15 mouse cellular contexts compared by ENCODE assay signal in the genomic region with DNA sequence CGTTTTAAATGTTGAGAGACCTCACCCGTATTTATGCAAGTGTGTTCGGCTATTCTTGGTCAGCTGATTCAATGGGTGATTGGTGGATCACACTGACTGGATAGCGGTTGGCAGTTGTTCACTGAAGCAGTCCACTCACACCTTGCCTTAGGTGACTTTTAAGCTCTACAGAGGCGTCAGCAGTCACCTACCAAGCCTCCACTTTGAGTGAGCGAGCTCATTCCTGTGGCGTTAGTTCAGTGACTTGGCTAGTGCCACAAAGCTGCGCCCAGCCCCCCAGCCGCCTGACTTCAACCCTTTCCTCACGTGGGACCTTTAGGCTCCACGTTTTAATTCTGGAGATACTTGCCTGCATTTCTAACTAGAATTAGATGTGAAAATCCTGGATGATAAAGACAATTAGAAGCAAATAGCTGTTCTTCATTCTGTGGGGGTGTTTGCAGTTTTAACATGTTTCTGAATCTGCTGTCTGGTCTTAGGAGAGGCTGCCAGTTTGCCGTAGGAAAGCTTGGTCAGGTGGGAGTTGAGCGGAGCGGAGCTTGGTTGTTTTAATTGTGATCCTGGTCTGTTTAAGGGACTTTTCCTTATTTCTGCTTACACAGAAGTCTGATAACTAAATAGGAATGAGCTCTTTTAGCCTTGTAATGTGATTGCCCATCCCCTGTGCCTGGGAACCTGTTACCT.
DNase-seq lines count a peak whose midpoint lies in the region; ATAC-seq and TF ChIP-seq lines count a peak whose summit lies in the region.
"Had no signal": no experiment of that assay in that cellular context is flagged by ENCODE, and none has a peak within 500 bp of the region (broad histone marks: within the 10 kb centered on the region; RNA-seq: fewer than 3 reads in every experiment).

No protein-coding gene starts in this region.

- peak overlapping the region; percentile 61 for H3K27ac ChIP-seq in gastrocnemius, adult 2 months
- peak overlapping the region; percentile 31; the same call in 1 of the 2 replicates for H3K27ac ChIP-seq in stomach, embryonic 15.5 days
- no peak overlapping the region for H3K27ac ChIP-seq in stomach, postnatal 0 days (replicated peaks)
- H3K27ac ChIP-seq in heart, embryonic 16.5 days (ENCODE audit: low read length): peak overlapping the region; percentile 11; the same call in 1 of the 2 replicates
- H3K27ac ChIP-seq: forebrain, embryonic 15.5 days had no signal

- DNase-seq in gastrocnemius, adult 2 months: peak; percentile 39
- DNase-seq in gastrocnemius, postnatal 25 days: no peak
- DNase-seq in stomach, postnatal 0 days (ENCODE audit: low spot score): no peak
- DNase-seq in telencephalon, adult 2 months (ENCODE audit: low read depth, low spot score): peak; percentile 55
- DNase-seq in adrenal gland, postnatal 25 days: no peak
- no peak for DNase-seq in thymus, postnatal 36 days
- DNase-seq: cerebellum, adult 2 months; gastrocnemius, postnatal 36 days; kidney, adult 8-10 months; left cerebral cortex, postnatal 4 days; thymus, postnatal 4 days had no signal

- WGBS in stomach, embryonic 15.5 days: 78% methylated on average over 14 of the region's 14 CpGs
- WGBS in stomach, postnatal 0 days: 72% methylated on average over 14 of the region's 14 CpGs
- WGBS in heart, embryonic 16.5 days: 55% methylated on average over 14 of the region's 14 CpGs

- H3K9ac ChIP-seq in stomach, embryonic 15.5 days: no peak overlapping the region
- H3K9ac ChIP-seq in stomach, postnatal 0 days (ENCODE audit: low read length): no peak overlapping the region
- no peak overlapping the region for H3K9ac ChIP-seq in heart, embryonic 16.5 days (ENCODE audit: low read length)
- H3K9ac ChIP-seq: forebrain, embryonic 15.5 days had no signal

- TF ChIP-seq EP300 in stomach, postnatal 0 days (optimal IDR thresholded peaks at IDR 0.05): no peak

- H3K27me3 ChIP-seq in stomach, embryonic 15.5 days (replicated peaks): no peaks in the 10 kb centered on the region
- no peaks in the 10 kb centered on the region for H3K27me3 ChIP-seq in stomach, postnatal 0 days (ENCODE audit: control insufficient read depth, insufficient read depth, low read length)
- no peaks in the 10 kb centered on the region for H3K27me3 ChIP-seq in heart, embryonic 16.5 days (ENCODE audit: control insufficient read depth, insufficient read depth, low read length)
- H3K27me3 ChIP-seq: forebrain, embryonic 15.5 days had no signal

- intact Hi-C loops in gastrocnemius, adult 2 months (cut with DNase I): no loop called here

- no peak overlapping the region for H3K4me2 ChIP-seq in stomach, embryonic 15.5 days
- no peak overlapping the region for H3K4me2 ChIP-seq in stomach, postnatal 0 days (replicated peaks; ENCODE audit: low read depth)
- H3K4me2 ChIP-seq in heart, embryonic 16.5 days (ENCODE audit: low read depth, low read length): no peak overlapping the region
- H3K4me2 ChIP-seq: forebrain, embryonic 15.5 days had no signal

- peaks cover 13% of the 10 kb centered on the region for H3K36me3 ChIP-seq in stomach, embryonic 15.5 days
- H3K36me3 ChIP-seq in stomach, postnatal 0 days (ENCODE audit: control insufficient read depth, insufficient read depth, low read length): peaks cover 2% of the 10 kb centered on the region; the same call in 1 of the 2 replicates
- H3K36me3 ChIP-seq in heart, embryonic 16.5 days (ENCODE audit: control insufficient read depth, insufficient read depth): peaks cover 19% of the 10 kb centered on the region

- H3K4me3 ChIP-seq in gastrocnemius, adult 2 months: no peak overlapping the region
- no peak overlapping the region for H3K4me3 ChIP-seq in stomach, embryonic 15.5 days (replicated peaks)
- H3K4me3 ChIP-seq in stomach, postnatal 0 days (ENCODE audit: low read depth, low read length): no peak overlapping the region
- no peak overlapping the region for H3K4me3 ChIP-seq in heart, embryonic 16.5 days (ENCODE audit: low read length)
- H3K4me3 ChIP-seq: forebrain, embryonic 15.5 days had no signal

- TF ChIP-seq CTCF in gastrocnemius, adult 2 months (IDR thresholded peaks at IDR 0.05): no peak
- TF ChIP-seq CTCF in stomach, postnatal 0 days (IDR thresholded peaks at IDR 0.05; ENCODE audit: low read depth): no peak

- no peaks in the 10 kb centered on the region for H3K9me3 ChIP-seq in stomach, embryonic 15.5 days
- H3K9me3 ChIP-seq in stomach, postnatal 0 days (ENCODE audit: control insufficient read depth, low read length): no peaks in the 10 kb centered on the region
- no peaks in the 10 kb centered on the region for H3K9me3 ChIP-seq in heart, embryonic 16.5 days (replicated peaks; ENCODE audit: control insufficient read depth, low read length)
- H3K9me3 ChIP-seq: forebrain, embryonic 15.5 days had no signal

- no peak for ATAC-seq in stomach, embryonic 15.5 days (ENCODE audit: insufficient read depth, low FRiP score, low read depth)
- ATAC-seq in stomach, postnatal 0 days (ENCODE audit: low FRiP score, low TSS enrichment): no peak
- 0 out of 2 replicates have a peak, but pooled peaks have one; percentile 31 for ATAC-seq in heart, embryonic 16.5 days (replicated peaks; ENCODE audit: extremely low read depth, insufficient read depth, low FRiP score)
- ATAC-seq: forebrain, embryonic 15.5 days; hindbrain, embryonic 16.5 days had no signal

- no peaks in the 10 kb centered on the region for H3K4me1 ChIP-seq in stomach, embryonic 15.5 days
- H3K4me1 ChIP-seq in stomach, postnatal 0 days (replicated peaks; ENCODE audit: control insufficient read depth, insufficient read depth): no peaks in the 10 kb centered on the region
- peaks cover 25% of the 10 kb centered on the region for H3K4me1 ChIP-seq in heart, embryonic 16.5 days (ENCODE audit: control insufficient read depth, insufficient read depth, low read length)
- H3K4me1 ChIP-seq: forebrain, embryonic 15.5 days had no signal

Comparison
In these comparisons a context has a peak if more than half of its experiments do, and no peak if none do; other contexts are left out.
1. DNase-seq: peak in gastrocnemius, adult 2 months (single experiment) and telencephalon, adult 2 months (single experiment); none in gastrocnemius, postnatal 25 days (single experiment), stomach, postnatal 0 days (single experiment), adrenal gland, postnatal 25 days (single experiment) and thymus, postnatal 36 days (0 of 2).